Mouse (Mus musculus): ENCODE measurements around the gene Lurap1. TPM values are rescaled to one million over a fixed set of nuclear protein-coding genes. Genes with fewer than 3 reads are reported as not detected.

The Lurap1 gene
- polyA plus RNA-seq, 1 experiment, result not detected

- WGBS, result 35% methylated on average over 7 of the region's 7 CpGs
- peak overlapping the region; percentile 32; the same call in 1 of the 2 replicates for H3K4me3 ChIP-seq (ENCODE audit: insufficient read depth, low read depth, low read length)
- TF ChIP-seq POLR2A (IDR thresholded peaks at IDR 0.05; ENCODE audit: insufficient read depth, low read depth, low read length) (no peak), CTCF (IDR thresholded peaks at IDR 0.05; ENCODE audit: insufficient read depth, low read depth, low read length) (no peak)
Observed at GRCm38 (mm10) chr4:116175711-116176542, 24.8 kb upstream of the Lurap1 start.

GRCm38 (mm10) chr4:116175136-116175535 is 24.0 kb upstream of the Lurap1 start:
- Histone ChIP-seq H3K27ac (ENCODE audit: insufficient read depth, low read depth, low read length) (peak overlapping the region; percentile 67), H3K4me3 (ENCODE audit: insufficient read depth, low read depth, low read length) (no peak overlapping the region), H3K4me1 (ENCODE audit: control insufficient read depth, insufficient read depth, low read length) (peaks cover 20% of the 10 kb centered on the region)
- TF ChIP-seq POLR2A (IDR thresholded peaks at IDR 0.05; ENCODE audit: insufficient read depth, low read depth, low read length) (no peak), CTCF (IDR thresholded peaks at IDR 0.05; ENCODE audit: insufficient read depth, low read depth, low read length) (no peak)

More at GRCm38 (mm10) chr4:116175711-116176542, 24.8 kb upstream of the Lurap1 start:
- Histone ChIP-seq H3K27ac (ENCODE audit: insufficient read depth, low read depth, low read length) (peak overlapping the region; percentile 92), H3K4me1 (ENCODE audit: control insufficient read depth, insufficient read depth, low read length) (peaks cover 20% of the 10 kb centered on the region)

- TF ChIP-seq CTCF (IDR thresholded peaks at IDR 0.05; ENCODE audit: insufficient read depth, low read depth, low read length) (no peak), POLR2A (IDR thresholded peaks at IDR 0.05; ENCODE audit: insufficient read depth, low read depth, low read length) (no peak)
- H3K27ac ChIP-seq (ENCODE audit: insufficient read depth, low read depth, low read length), result peak overlapping the region; percentile 67
- H3K4me1 ChIP-seq (ENCODE audit: control insufficient read depth, insufficient read depth, low read length), result peaks cover 20% of the 10 kb centered on the region
- no peak overlapping the region for H3K4me3 ChIP-seq (ENCODE audit: insufficient read depth, low read depth, low read length)
- WGBS, result 35% methylated on average over 6 of the region's 6 CpGs
Observed at GRCm38 (mm10) chr4:116174466-116175116, 23.5 kb upstream of the Lurap1 start.

GRCm38 (mm10) chr4:116173752-116174151 is 22.6 kb upstream of the Lurap1 start:
- Histone ChIP-seq H3K27ac (ENCODE audit: insufficient read depth, low read depth, low read length) (no peak overlapping the region), H3K4me3 (ENCODE audit: insufficient read depth, low read depth, low read length) (no peak overlapping the region), H3K4me1 (ENCODE audit: control insufficient read depth, insufficient read depth, low read length) (peaks cover 20% of the 10 kb centered on the region)
- 86% methylated on average over 4 of the region's 4 CpGs for WGBS
- no peak for TF ChIP-seq POLR2A (IDR thresholded peaks at IDR 0.05; ENCODE audit: insufficient read depth, low read depth, low read length)
- TF ChIP-seq CTCF (IDR thresholded peaks at IDR 0.05; ENCODE audit: insufficient read depth, low read depth, low read length), result no peak

- Histone ChIP-seq H3K27ac (ENCODE audit: insufficient read depth, low read depth, low read length) (peak within 1 kb of the TSS; percentile 26), H3K4me3 (ENCODE audit: insufficient read depth, low read depth, low read length) (no peak within 1 kb of the TSS), H3K4me1 (ENCODE audit: control insufficient read depth, insufficient read depth, low read length) (peaks cover 20% of the 10 kb centered on the region)
- WGBS, result 82% methylated on average over 6 of the region's 6 CpGs
- TF ChIP-seq CTCF (IDR thresholded peaks at IDR 0.05; ENCODE audit: insufficient read depth, low read depth, low read length) (no peak), POLR2A (IDR thresholded peaks at IDR 0.05; ENCODE audit: insufficient read depth, low read depth, low read length) (no peak)
Observed at GRCm38 (mm10) chr4:116173072-116173471, 21.9 kb upstream of the Lurap1 start, which contains the start of the genes 1700042G07Rik and Gm49337. Gene 1700042G07Rik, plus strand, starts transcription at chr4:116173372. Gene Gm49337, plus strand, starts transcription at chr4:116173384.

GRCm38 (mm10) chr4:116169353-116169672 is 18.2 kb upstream of the Lurap1 start:
- WGBS, result 41% methylated on average over 3 of the region's 3 CpGs

GRCm38 (mm10) chr4:116168617-116169352 is 17.6 kb upstream of the Lurap1 start:
- H3K27ac ChIP-seq (ENCODE audit: insufficient read depth, low read depth, low read length), result no peak overlapping the region
- H3K4me3 ChIP-seq (ENCODE audit: insufficient read depth, low read depth, low read length), result no peak overlapping the region
- H3K4me1 ChIP-seq (ENCODE audit: control insufficient read depth, insufficient read depth, low read length), result no peaks in the 10 kb centered on the region
- TF ChIP-seq CTCF (IDR thresholded peaks at IDR 0.05; ENCODE audit: insufficient read depth, low read depth, low read length) (no peak), POLR2A (IDR thresholded peaks at IDR 0.05; ENCODE audit: insufficient read depth, low read depth, low read length) (no peak)
- WGBS, result 82% methylated on average over 7 of the region's 8 CpGs

More at GRCm38 (mm10) chr4:116169353-116169672, 18.2 kb upstream of the Lurap1 start:
- no peak overlapping the region for H3K27ac ChIP-seq (ENCODE audit: insufficient read depth, low read depth, low read length)
- H3K4me1 ChIP-seq (ENCODE audit: control insufficient read depth, insufficient read depth, low read length), result no peaks in the 10 kb centered on the region
- TF ChIP-seq POLR2A (IDR thresholded peaks at IDR 0.05; ENCODE audit: insufficient read depth, low read depth, low read length) (no peak), CTCF (IDR thresholded peaks at IDR 0.05; ENCODE audit: insufficient read depth, low read depth, low read length) (no peak)
- no peak overlapping the region for H3K4me3 ChIP-seq (ENCODE audit: insufficient read depth, low read depth, low read length)

- Histone ChIP-seq H3K27ac (ENCODE audit: insufficient read depth, low read depth, low read length) (no peak within 1 kb of the TSS), H3K4me3 (ENCODE audit: insufficient read depth, low read depth, low read length) (no peak within 1 kb of the TSS), H3K4me1 (ENCODE audit: control insufficient read depth, insufficient read depth, low read length) (peaks cover 3% of the 10 kb centered on the region)
- TF ChIP-seq POLR2A (IDR thresholded peaks at IDR 0.05; ENCODE audit: insufficient read depth, low read depth, low read length), result no peak
- TF ChIP-seq CTCF (IDR thresholded peaks at IDR 0.05; ENCODE audit: insufficient read depth, low read depth, low read length), result no peak
- WGBS, result 46% methylated on average over 7 of the region's 7 CpGs
Observed at GRCm38 (mm10) chr4:116167404-116167803, 16.3 kb upstream of the Lurap1 start, which contains the start of gene Tspan1. Gene Tspan1, minus strand, starts transcription at chr4:116167601.

Data from olfactory bulb, adult 2 months (tissue).